Mouse (Mus musculus): ENCODE results near the gene Gla. TPM values are rescaled to one million over a fixed set of nuclear protein-coding genes. Genes with fewer than 3 reads are reported as not detected.

Gene Gla
- polyA plus RNA-seq, 1 experiment from 2014 or later: 3.8 TPM

DNA sequence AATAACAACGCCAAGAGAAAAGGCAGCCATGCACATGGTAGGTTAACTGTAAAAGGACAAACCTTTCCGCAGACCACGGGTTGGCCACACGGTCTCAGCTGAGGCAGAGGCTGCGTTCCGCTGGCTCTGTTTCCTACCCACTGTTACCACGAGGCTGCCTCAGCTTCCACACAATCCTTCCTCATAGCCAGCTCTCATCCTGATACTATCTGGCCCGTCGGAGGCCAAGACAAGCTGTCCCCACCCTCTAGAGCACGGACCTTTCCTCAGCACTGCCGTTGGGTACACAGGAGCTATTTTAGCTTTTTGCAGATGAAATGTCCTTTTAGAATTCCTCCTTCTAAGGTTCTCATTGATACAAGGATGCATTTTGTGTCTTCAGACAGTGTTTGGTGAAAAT, 18.7 kb downstream of the Gla start:
- no peak for ATAC-seq
- 86% methylated on average over 11 of the region's 11 CpGs for WGBS
- Histone ChIP-seq H3K4me3 (ENCODE audit: low read depth, low read length) (no peak overlapping the region), H3K27me3 (ENCODE audit: control insufficient read depth, insufficient read depth, low read depth, low read length) (no peaks in the 10 kb centered on the region), H3K9me3 (replicated peaks; ENCODE audit: control insufficient read depth, low read length, poor library complexity, severe bottlenecking) (no peaks in the 10 kb centered on the region), H3K36me3 (ENCODE audit: control insufficient read depth, insufficient read depth, low read length) (no peaks in the 10 kb centered on the region), H3K4me2 (ENCODE audit: low read length) (no peak overlapping the region), H3K27ac (ENCODE audit: low read length) (no peak overlapping the region), H3K4me1 (ENCODE audit: control insufficient read depth, insufficient read depth, low read length) (peaks cover 7% of the 10 kb centered on the region; the same call in 1 of the 2 replicates), H3K9ac (ENCODE audit: low read depth, low read length) (no peak overlapping the region)

DNA sequence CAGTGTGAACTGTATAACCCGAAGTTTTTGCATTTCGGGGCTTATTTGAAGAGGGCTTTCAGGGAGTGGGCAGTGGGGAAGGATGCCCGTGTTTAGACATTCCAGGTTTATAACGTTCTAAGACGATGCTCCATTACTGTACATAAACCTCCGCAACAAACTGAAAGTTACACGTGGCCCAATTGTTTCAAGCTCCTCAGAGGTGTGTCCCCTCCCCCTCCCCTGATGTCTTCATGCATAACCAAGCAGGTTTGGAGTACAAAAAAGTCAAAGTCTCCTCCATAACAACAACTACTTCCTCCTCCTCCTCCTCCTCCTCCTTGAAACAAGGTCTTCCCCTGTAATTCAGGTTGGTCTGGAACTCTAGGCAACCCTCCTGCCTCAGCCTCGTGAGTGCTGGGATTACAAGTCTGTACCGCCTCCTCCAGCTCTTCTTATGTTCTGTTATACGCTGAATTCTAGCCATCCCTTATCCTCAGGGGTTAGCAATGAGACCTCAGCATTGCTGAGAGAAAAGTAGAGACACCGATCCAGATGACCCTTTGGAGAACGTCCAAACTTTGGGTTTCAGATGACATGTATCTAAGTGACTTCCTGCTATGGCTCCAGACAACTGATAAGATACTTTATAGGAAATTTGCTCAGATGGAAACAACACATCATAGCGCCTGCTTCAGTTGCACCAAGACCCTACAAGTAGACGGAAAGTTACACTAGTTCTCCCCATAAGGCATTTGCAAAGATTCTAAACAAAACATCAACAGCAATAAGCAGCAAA, 20.2 kb downstream of the Gla start:
- H3K27ac ChIP-seq (ENCODE audit: low read length): no peak overlapping the region
- WGBS: 85% methylated on average over 14 of the region's 14 CpGs
- H3K9ac ChIP-seq (ENCODE audit: low read depth, low read length): no peak overlapping the region
- no peak overlapping the region for H3K4me2 ChIP-seq (ENCODE audit: low read length)
- no peak overlapping the region for H3K4me3 ChIP-seq (ENCODE audit: low read depth, low read length)
- no peaks in the 10 kb centered on the region for H3K36me3 ChIP-seq (ENCODE audit: control insufficient read depth, insufficient read depth, low read length)
- no peaks in the 10 kb centered on the region for H3K27me3 ChIP-seq (ENCODE audit: control insufficient read depth, insufficient read depth, low read depth, low read length)
- no peaks in the 10 kb centered on the region for H3K4me1 ChIP-seq (ENCODE audit: control insufficient read depth, insufficient read depth, low read length)
- no peak for ATAC-seq
- no peaks in the 10 kb centered on the region for H3K9me3 ChIP-seq (replicated peaks; ENCODE audit: control insufficient read depth, low read length, poor library complexity, severe bottlenecking)

DNA sequence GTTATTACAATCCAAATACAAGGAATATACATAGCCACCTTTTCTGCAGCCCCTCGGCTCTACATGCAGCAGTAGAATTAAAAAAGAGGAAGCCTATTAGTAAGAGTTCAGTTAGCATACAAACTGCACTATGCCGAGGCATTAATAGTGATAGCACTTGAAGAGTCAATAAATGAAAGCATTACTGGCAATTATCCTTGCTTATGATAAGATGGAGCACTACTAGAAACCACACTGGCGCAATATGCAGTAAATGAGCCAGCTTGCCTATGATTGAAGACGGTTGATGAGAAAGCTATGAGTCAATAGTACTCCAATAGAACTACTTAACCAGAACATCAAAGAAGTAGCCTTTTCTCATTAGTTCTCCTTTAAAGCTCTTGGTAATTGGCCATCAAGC, 23.0 kb downstream of the Gla start:
- Histone ChIP-seq H3K4me2 (ENCODE audit: low read length) (no peak overlapping the region), H3K27me3 (ENCODE audit: control insufficient read depth, insufficient read depth, low read depth, low read length) (no peaks in the 10 kb centered on the region), H3K9ac (ENCODE audit: low read depth, low read length) (no peak overlapping the region), H3K4me1 (ENCODE audit: control insufficient read depth, insufficient read depth, low read length) (no peaks in the 10 kb centered on the region), H3K9me3 (replicated peaks; ENCODE audit: control insufficient read depth, low read length, poor library complexity, severe bottlenecking) (no peaks in the 10 kb centered on the region), H3K36me3 (ENCODE audit: control insufficient read depth, insufficient read depth, low read length) (no peaks in the 10 kb centered on the region), H3K27ac (ENCODE audit: low read length) (no peak overlapping the region), H3K4me3 (ENCODE audit: low read depth, low read length) (no peak overlapping the region)
- 93% methylated on average over 4 of the region's 4 CpGs for WGBS
- ATAC-seq: no peak

DNA sequence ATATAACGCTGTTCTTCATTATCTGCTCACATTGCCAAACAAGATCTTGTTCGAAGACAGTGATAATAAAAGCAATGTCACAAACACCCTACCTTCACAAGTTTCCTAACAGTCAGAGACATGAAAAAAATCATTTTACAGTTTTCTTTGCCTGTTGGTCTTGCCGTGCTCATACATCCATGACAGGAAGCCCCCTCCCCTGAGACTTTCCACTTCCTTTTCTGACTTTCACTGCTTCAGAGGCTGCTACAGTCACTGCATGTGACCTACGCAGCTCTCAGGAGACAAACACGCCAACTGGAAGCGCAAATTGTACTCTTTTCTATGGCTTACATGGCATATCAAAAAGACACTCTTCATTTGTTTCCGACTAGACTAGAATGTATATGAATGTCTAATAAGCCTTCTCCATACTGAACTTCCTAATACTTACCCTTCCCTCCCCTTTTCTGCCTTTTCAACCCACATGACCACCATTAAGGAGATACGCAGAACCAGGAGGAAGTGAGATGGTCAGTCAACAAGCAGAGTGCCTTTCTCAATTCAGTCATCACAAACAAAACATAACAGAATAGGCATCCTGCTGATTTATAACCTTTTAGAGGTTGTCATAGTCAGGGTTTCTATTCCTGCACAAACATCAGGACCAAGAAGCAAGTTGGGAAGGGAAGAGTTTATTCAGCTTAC, 34.2 kb downstream of the Gla start:
- Histone ChIP-seq H3K9me3 (replicated peaks; ENCODE audit: control insufficient read depth, low read length, poor library complexity, severe bottlenecking) (no peaks in the 10 kb centered on the region), H3K36me3 (ENCODE audit: control insufficient read depth, insufficient read depth, low read length) (no peaks in the 10 kb centered on the region), H3K27me3 (ENCODE audit: control insufficient read depth, insufficient read depth, low read depth, low read length) (no peaks in the 10 kb centered on the region), H3K4me2 (ENCODE audit: low read length) (no peak overlapping the region), H3K4me3 (ENCODE audit: low read depth, low read length) (no peak overlapping the region), H3K27ac (ENCODE audit: low read length) (no peak overlapping the region), H3K4me1 (ENCODE audit: control insufficient read depth, insufficient read depth, low read length) (no peaks in the 10 kb centered on the region), H3K9ac (ENCODE audit: low read depth, low read length) (no peak overlapping the region)
- ATAC-seq: no peak
- 84% methylated on average over 8 of the region's 8 CpGs for WGBS

DNA sequence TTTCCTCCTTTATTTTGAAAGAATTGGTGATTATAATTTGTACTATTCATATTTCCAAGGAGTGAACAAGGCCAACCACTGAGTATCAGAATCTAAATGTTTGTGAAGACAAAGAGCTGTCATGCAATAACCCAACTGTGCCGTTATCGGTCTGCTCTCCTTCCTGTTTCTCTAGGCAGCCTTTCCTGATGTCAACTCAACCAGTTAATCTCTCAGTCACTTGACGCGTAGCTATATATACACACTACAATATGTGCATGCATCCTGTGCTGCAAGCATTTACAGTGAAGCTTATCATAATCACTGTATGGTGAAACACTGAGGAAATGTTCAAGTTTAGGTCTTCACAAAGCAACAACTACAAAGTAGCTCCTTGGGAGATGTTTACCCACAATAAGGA, 36.6 kb downstream of the Gla start:
- 88% methylated on average over 4 of the region's 4 CpGs for whole genome bisulfite sequencing
- no peak overlapping the region for H3K27ac ChIP-seq (ENCODE audit: low read length)

DNA sequence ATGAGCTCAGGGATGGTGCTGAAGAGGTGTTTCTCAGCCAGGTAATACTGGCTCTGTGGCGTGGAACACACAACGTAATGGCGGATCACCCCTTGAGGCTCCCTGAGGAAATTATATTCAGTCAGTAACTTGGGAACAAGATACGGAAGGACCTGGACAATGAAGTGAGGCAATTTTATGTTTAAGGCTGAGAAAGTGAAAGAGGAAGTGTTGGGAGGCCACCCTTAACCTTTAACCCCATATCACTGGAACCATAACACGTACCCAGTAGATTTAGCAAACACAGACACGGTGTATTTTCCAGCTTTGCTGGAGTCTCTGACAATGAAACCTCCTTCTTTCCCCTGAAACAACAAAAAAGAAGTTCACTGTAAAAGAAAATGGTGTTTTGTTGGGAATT, 46.5 kb downstream of the Gla start:
- Histone ChIP-seq H3K36me3 (ENCODE audit: control insufficient read depth, insufficient read depth, low read length) (no peaks in the 10 kb centered on the region), H3K4me3 (ENCODE audit: low read depth, low read length) (no peak overlapping the region), H3K4me1 (ENCODE audit: control insufficient read depth, insufficient read depth, low read length) (no peaks in the 10 kb centered on the region), H3K9ac (ENCODE audit: low read depth, low read length) (no peak overlapping the region), H3K27me3 (ENCODE audit: control insufficient read depth, insufficient read depth, low read depth, low read length) (no peaks in the 10 kb centered on the region), H3K27ac (ENCODE audit: low read length) (no peak overlapping the region), H3K4me2 (ENCODE audit: low read length) (no peak overlapping the region), H3K9me3 (replicated peaks; ENCODE audit: control insufficient read depth, low read length, poor library complexity, severe bottlenecking) (no peaks in the 10 kb centered on the region)
- ATAC-seq: no peak
- 84% methylated on average over 6 of the region's 6 CpGs for WGBS

More for the DNA sequence above, 36.6 kb downstream of the Gla start:
- H3K9me3 ChIP-seq (replicated peaks; ENCODE audit: control insufficient read depth, low read length, poor library complexity, severe bottlenecking): no peaks in the 10 kb centered on the region
- H3K36me3 ChIP-seq (ENCODE audit: control insufficient read depth, insufficient read depth, low read length): no peaks in the 10 kb centered on the region
- no peak overlapping the region for H3K4me3 ChIP-seq (ENCODE audit: low read depth, low read length)
- no peak for ATAC-seq
- H3K9ac ChIP-seq (ENCODE audit: low read depth, low read length): no peak overlapping the region
- no peak overlapping the region for H3K4me2 ChIP-seq (ENCODE audit: low read length)
- H3K27me3 ChIP-seq (ENCODE audit: control insufficient read depth, insufficient read depth, low read depth, low read length): no peaks in the 10 kb centered on the region
- H3K4me1 ChIP-seq (ENCODE audit: control insufficient read depth, insufficient read depth, low read length): no peaks in the 10 kb centered on the region

DNA sequence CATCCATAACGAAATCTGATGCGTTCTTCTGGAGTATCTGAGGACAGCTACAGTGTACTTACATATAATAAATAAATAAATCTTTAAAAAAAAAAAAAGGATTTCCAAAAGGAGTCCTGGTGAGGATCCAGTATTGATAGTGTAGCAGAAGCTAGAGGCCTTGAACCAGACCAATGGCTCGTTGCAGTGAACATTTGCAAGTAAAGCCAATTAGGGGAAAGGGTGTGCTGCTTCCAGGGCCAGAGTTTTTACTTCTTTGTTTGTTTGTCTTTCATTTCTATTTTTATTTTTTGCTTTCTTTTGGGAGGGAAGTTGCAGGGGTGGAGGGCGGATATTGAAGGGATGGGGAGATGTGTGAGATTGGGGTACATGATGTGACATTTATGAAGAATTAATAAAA, 47.6 kb downstream of the Gla start:
- Histone ChIP-seq H3K27ac (ENCODE audit: low read length) (no peak overlapping the region), H3K4me3 (ENCODE audit: low read depth, low read length) (no peak overlapping the region), H3K9me3 (replicated peaks; ENCODE audit: control insufficient read depth, low read length, poor library complexity, severe bottlenecking) (no peaks in the 10 kb centered on the region), H3K4me1 (ENCODE audit: control insufficient read depth, insufficient read depth, low read length) (no peaks in the 10 kb centered on the region), H3K9ac (ENCODE audit: low read depth, low read length) (no peak overlapping the region), H3K36me3 (ENCODE audit: control insufficient read depth, insufficient read depth, low read length) (no peaks in the 10 kb centered on the region), H3K4me2 (ENCODE audit: low read length) (no peak overlapping the region), H3K27me3 (ENCODE audit: control insufficient read depth, insufficient read depth, low read depth, low read length) (no peaks in the 10 kb centered on the region)
- WGBS: 81% methylated on average over 3 of the region's 4 CpGs
- ATAC-seq: no peak

DNA sequence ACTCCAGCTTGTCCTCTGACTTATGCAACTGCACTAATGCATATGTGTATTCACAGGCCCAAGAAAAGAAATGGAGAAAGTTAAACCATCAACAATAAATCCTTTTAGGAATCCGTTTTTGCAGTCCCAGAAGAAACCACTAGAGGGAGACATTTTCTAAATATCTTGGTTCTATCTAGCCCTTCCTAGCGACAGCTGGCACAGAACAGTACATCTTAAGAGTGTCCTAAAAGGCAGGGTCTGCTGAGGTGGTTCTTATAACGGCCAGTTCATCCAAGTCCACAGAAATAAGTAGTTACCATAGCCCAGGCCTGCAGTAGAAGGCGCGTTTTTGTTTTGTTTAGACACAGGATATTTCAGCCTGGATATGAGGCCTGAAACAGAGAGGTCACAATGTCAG, 50.0 kb downstream of the Gla start:
- H3K4me1 ChIP-seq (ENCODE audit: control insufficient read depth, insufficient read depth, low read length): no peaks in the 10 kb centered on the region
- ATAC-seq: 0 out of 2 replicates have a peak, but pooled peaks have one; percentile 39
- H3K4me3 ChIP-seq (ENCODE audit: low read depth, low read length): no peak overlapping the region
- no peak overlapping the region for H3K9ac ChIP-seq (ENCODE audit: low read depth, low read length)
- H3K36me3 ChIP-seq (ENCODE audit: control insufficient read depth, insufficient read depth, low read length): no peaks in the 10 kb centered on the region
- H3K4me2 ChIP-seq (ENCODE audit: low read length): no peak overlapping the region
- H3K27me3 ChIP-seq (ENCODE audit: control insufficient read depth, insufficient read depth, low read depth, low read length): no peaks in the 10 kb centered on the region
- 19% methylated on average over 5 of the region's 5 CpGs for WGBS
- H3K27ac ChIP-seq (ENCODE audit: low read length): no peak overlapping the region
- no peaks in the 10 kb centered on the region for H3K9me3 ChIP-seq (replicated peaks; ENCODE audit: control insufficient read depth, low read length, poor library complexity, severe bottlenecking)

DNA sequence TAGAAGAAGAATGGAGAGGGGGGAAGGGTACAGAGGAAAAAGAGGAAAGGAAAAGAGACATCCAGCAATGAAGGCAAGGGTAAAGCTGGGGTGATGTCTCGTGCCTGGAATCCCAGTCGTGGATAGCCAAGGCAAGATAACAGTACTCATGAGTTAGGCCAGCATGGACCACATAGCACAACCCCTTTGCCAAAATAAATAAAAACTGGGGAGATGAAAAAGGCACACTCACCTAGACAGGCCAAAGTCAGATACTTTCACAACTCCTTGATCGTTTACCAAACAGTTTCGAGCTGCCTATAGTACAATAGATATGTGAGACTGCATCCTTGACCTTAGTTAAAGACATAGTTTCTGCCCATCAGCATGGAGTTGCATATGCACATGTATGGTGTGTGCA, 53.6 kb downstream of the Gla start:
- Histone ChIP-seq H3K9me3 (replicated peaks; ENCODE audit: control insufficient read depth, low read length, poor library complexity, severe bottlenecking) (no peaks in the 10 kb centered on the region), H3K36me3 (ENCODE audit: control insufficient read depth, insufficient read depth, low read length) (no peaks in the 10 kb centered on the region), H3K4me1 (ENCODE audit: control insufficient read depth, insufficient read depth, low read length) (no peaks in the 10 kb centered on the region), H3K4me2 (ENCODE audit: low read length) (no peak overlapping the region), H3K27me3 (ENCODE audit: control insufficient read depth, insufficient read depth, low read depth, low read length) (no peaks in the 10 kb centered on the region), H3K27ac (ENCODE audit: low read length) (no peak overlapping the region), H3K9ac (ENCODE audit: low read depth, low read length) (no peak overlapping the region), H3K4me3 (ENCODE audit: low read depth, low read length) (no peak overlapping the region)
- no peak for ATAC-seq
- WGBS: 86% methylated on average over 4 of the region's 4 CpGs
